Mouse (Mus musculus) kidney, embryonic 16.5 days (tissue): ENCODE measurements around the gene Icam2. TPM values are rescaled to one million over a fixed set of nuclear protein-coding genes. Genes with fewer than 3 reads are reported as not detected.

Source experiments
- ATAC-seq: fragments of 200-750 bp; cut with Nextera tagmentation; 2 replicates; pipeline ENCODE4 v1.8.0; 2017; ENCODE audit warnings: moderate TSS enrichment; ENCODE audit not compliant: low FRiP score, low TSS enrichment
- H3K27ac ChIP-seq: fragments of 300-500 bp; sonication (generic); 2 replicates; pipeline ENCODE4 v1.5.1; 2014; ENCODE audit warnings: low read length
- H3K27me3 ChIP-seq: fragments of 300-500 bp; sonication (generic); 2 replicates; pipeline ENCODE4 v1.6.1; 2014; ENCODE audit warnings: low read length, control low read depth, mixed read lengths; ENCODE audit not compliant: insufficient read depth
- H3K36me3 ChIP-seq: fragments of 300-500 bp; sonication (generic); 2 replicates; pipeline ENCODE4 v1.6.1; 2014; ENCODE audit warnings: low read length, control low read depth, mixed read lengths; ENCODE audit not compliant: insufficient read depth
- H3K4me1 ChIP-seq: fragments of 300-500 bp; sonication (generic); 2 replicates; pipeline ENCODE4 v1.6.1; 2014; ENCODE audit warnings: low read length, control low read depth, mixed read lengths; ENCODE audit not compliant: insufficient read depth
- H3K4me2 ChIP-seq: fragments of 300-500 bp; sonication (generic); replicated peaks from 2 replicates; pipeline ENCODE4 v1.6.1; 2014; ENCODE audit warnings: low read depth, low read length
- H3K4me3 ChIP-seq: fragments of 300-500 bp; sonication (generic); 2 replicates; pipeline ENCODE4 v1.5.1; 2014; ENCODE audit warnings: mild to moderate bottlenecking, low read length
- H3K9ac ChIP-seq: fragments of 300-500 bp; sonication (generic); replicated peaks from 2 replicates; pipeline ENCODE4 v1.6.1; 2014; ENCODE audit warnings: low read length
- H3K9me3 ChIP-seq: fragments of 300-500 bp; sonication (generic); 2 replicates; pipeline ENCODE4 v1.6.1; 2016; ENCODE audit warnings: low read length, control low read depth
- WGBS: fragments of 180-500 bp; shearing (Covaris S2); extraction: QIAGEN DNeasy Blood & Tissue Kit; methylation state at CpG from one replicate; pipeline ENCODE4 v1.1.7; 2014; 5-methylcytosine and 5-hydroxymethylcytosine counted together
- polyA plus RNA-seq: library from polyadenylated mRNA; unstranded; fragments of >200 nt; fragmentation: Nextera tagmentation; extraction: Ambion mirVana; gene quantifications from 2 replicates; pipeline ENCODE4 v1.2.1, GENCODE M21; 2015

Icam2 gene
- polyA plus RNA-seq, 1 experiment from 2014 or later = 95.9 TPM

- no peaks in the 10 kb centered on the region for H3K36me3 ChIP-seq
- WGBS = 45% methylated on average over 4 of the region's 4 CpGs
- H3K9me3 ChIP-seq = no peaks in the 10 kb centered on the region
- no peak for ATAC-seq
- peaks cover 26% of the 10 kb centered on the region for H3K4me1 ChIP-seq
- H3K4me2 ChIP-seq = no peak overlapping the region
- no peak overlapping the region for H3K4me3 ChIP-seq
- no peaks in the 10 kb centered on the region for H3K27me3 ChIP-seq
- H3K27ac ChIP-seq = no peak overlapping the region
- no peak overlapping the region for H3K9ac ChIP-seq
These were observed 5.4 kb upstream of the Icam2 start for GRCm38 (mm10) chr11:106393331-106393616.

- ATAC-seq = no peak
- H3K9me3 ChIP-seq = no peaks in the 10 kb centered on the region
- H3K9ac ChIP-seq = no peak overlapping the region
- no peak overlapping the region for H3K4me2 ChIP-seq
- peaks cover 26% of the 10 kb centered on the region for H3K4me1 ChIP-seq
- H3K4me3 ChIP-seq = no peak overlapping the region
- WGBS = 60% methylated on average over 7 of the region's 7 CpGs
- H3K36me3 ChIP-seq = no peaks in the 10 kb centered on the region
- H3K27ac ChIP-seq = no peak overlapping the region
- H3K27me3 ChIP-seq = no peaks in the 10 kb centered on the region
These were observed 4.9 kb upstream of the Icam2 start for GRCm38 (mm10) chr11:106392597-106393330.

DNA sequence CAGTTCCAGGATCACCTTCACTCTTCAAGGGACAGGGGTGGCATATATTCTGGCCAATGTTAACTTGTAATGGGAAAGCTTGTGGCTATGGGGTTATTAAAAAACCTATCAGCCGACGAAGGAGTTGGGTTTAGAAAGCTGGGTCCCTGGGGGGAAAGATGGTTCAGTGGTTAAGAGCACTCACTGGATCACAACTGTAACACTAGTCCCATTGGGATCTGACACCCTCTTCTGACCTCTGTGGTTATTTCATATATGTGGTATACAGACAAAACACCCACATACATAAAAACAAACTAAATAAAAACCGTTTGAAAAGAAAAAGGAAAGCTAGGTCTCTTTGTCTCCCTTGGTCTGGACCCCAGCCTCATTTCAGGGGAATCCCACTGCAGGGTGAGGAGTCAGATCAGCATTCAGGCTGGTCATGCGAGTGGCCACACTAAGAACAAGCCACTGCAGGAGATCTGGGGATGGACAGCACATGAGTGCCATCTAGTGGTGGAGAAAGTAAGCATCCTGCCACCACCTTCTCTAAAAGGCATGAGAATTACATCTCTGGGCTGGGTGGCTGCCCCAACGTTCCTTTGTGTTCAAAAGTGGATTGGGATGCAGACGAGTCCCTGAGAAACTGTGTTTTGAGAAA lies 3.8 kb upstream of the Icam2 start:
- whole genome bisulfite sequencing = 27% methylated on average over 6 of the region's 6 CpGs
- Histone ChIP-seq H3K27ac (no peak overlapping the region), H3K4me1 (peaks cover 26% of the 10 kb centered on the region), H3K36me3 (no peaks in the 10 kb centered on the region), H3K27me3 (no peaks in the 10 kb centered on the region), H3K4me2 (no peak overlapping the region), H3K4me3 (no peak overlapping the region), H3K9me3 (no peaks in the 10 kb centered on the region), H3K9ac (no peak overlapping the region)
- ATAC-seq = peak; percentile 78

GRCm38 (mm10) chr11:106390757-106391156 lies 2.9 kb upstream of the Icam2 start:
- Histone ChIP-seq H3K4me3 (no peak overlapping the region), H3K4me2 (no peak overlapping the region), H3K27me3 (no peaks in the 10 kb centered on the region), H3K36me3 (no peaks in the 10 kb centered on the region), H3K27ac (no peak overlapping the region; the same call in 1 of the 2 replicates), H3K9me3 (no peaks in the 10 kb centered on the region), H3K4me1 (peaks cover 26% of the 10 kb centered on the region), H3K9ac (no peak overlapping the region)
- WGBS = 36% methylated on average over 3 of the region's 3 CpGs
- ATAC-seq = no peak

DNA sequence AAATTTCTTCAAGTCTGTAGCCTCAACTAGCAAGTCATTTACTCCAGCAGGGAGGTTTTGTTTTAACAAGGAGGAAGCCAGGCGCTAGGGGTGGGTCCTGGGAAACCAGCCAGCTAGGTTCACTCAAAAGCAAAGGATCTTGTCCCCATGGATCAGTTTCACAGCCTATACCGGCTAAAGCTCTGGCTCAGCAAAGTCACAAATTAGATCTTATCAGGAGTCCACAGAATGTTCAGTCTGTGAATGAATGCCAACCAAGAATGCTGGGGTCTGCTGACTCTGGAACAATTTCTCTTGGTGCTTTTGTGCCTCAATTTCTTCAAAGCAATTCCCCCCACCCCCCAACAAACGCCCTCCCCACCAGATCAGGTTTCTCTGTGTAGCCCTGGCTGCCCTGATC lies 1.7 kb upstream of the Icam2 start:
- peak overlapping the region; percentile 65 for H3K27ac ChIP-seq
- ATAC-seq = 0 out of 2 replicates have a peak, but pooled peaks have one; percentile 32
- WGBS = 5% methylated on average over 3 of the region's 3 CpGs

GRCm38 (mm10) chr11:106387020-106387419 lies 855 bp downstream of the Icam2 start:
- H3K4me3 ChIP-seq = no peak overlapping the region
- ATAC-seq = no peak
- no peak overlapping the region for H3K9ac ChIP-seq
- H3K9me3 ChIP-seq = no peaks in the 10 kb centered on the region
- peak overlapping the region; percentile 57; the same call in 1 of the 2 replicates for H3K27ac ChIP-seq
- H3K4me2 ChIP-seq = no peak overlapping the region
- 65% methylated on average over 6 of the region's 6 CpGs for WGBS
- H3K27me3 ChIP-seq = no peaks in the 10 kb centered on the region
- peaks cover 26% of the 10 kb centered on the region for H3K4me1 ChIP-seq
- H3K36me3 ChIP-seq = no peaks in the 10 kb centered on the region

More for the DNA sequence above, 1.7 kb upstream of the Icam2 start:
- H3K36me3 ChIP-seq = no peaks in the 10 kb centered on the region
- no peaks in the 10 kb centered on the region for H3K27me3 ChIP-seq
- H3K4me3 ChIP-seq = no peak overlapping the region
- H3K4me2 ChIP-seq = no peak overlapping the region
- 0 out of 2 replicates have a peak overlapping the region, but pooled peaks have one; percentile 12 for H3K9ac ChIP-seq
- H3K4me1 ChIP-seq = peaks cover 26% of the 10 kb centered on the region
- H3K9me3 ChIP-seq = no peaks in the 10 kb centered on the region

DNA sequence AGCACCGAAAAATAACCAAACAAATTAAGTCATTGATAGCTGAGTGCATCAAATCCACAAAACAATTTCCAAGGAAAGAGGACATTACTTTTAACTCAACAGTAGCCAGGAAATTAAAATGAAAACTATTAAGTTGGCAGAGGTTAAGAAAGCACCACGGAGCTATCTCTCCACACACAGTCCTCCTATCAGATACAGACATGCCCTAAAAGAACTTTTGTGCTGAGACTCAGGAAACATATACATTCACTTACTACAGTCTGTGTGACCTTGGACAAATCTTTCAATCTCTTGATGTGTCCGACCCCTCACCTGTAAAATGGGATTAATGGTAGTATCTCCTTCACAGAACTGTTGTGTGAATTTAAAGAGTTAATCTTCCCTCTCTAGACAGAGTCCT lies 1.5 kb downstream of the Icam2 start:
- Histone ChIP-seq H3K9me3 (no peaks in the 10 kb centered on the region), H3K4me2 (no peak overlapping the region), H3K27ac (no peak overlapping the region), H3K27me3 (no peaks in the 10 kb centered on the region), H3K36me3 (no peaks in the 10 kb centered on the region), H3K9ac (no peak overlapping the region), H3K4me1 (peaks cover 23% of the 10 kb centered on the region), H3K4me3 (no peak overlapping the region)
- no peak for ATAC-seq
- WGBS = 87% methylated on average over 3 of the region's 3 CpGs

DNA sequence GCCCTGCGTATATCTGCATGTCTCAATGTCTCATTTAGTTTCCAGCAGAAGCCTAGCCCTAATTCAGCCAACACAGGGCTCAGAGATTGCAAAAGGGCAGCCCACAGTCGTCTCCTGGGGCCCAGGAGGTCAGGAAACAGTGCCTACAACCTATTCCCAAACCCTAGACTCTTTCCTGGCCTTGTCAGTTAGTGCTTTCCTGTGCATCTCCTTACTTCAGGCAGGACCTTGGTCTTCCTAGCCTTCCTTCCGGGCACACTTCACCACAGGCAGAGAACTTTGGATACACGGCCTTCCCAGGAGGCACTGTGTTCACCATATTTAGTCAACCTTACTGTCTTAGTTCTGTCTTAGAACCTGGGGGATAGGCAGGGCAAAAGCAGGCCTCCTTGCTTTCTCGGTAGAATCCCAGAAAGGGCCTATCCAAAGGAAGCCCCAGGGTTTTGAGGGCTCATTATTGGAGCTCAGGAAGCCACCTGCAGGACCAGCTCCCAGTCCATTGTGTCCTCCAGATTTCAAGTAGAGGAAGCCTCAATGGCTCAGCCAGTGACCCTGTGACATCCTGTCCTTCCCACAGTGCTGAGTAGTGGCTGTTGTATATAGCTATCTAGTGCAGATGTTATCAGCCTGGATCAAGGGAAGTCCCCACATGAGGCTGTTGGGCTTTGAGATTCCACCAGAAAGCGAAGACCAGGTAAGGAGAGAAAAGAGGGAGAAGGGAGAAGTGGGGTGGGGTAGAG lies 4.7 kb downstream of the Icam2 start:
- Histone ChIP-seq H3K9ac (no peak overlapping the region), H3K36me3 (no peaks in the 10 kb centered on the region), H3K27me3 (no peaks in the 10 kb centered on the region), H3K4me1 (no peaks in the 10 kb centered on the region), H3K9me3 (no peaks in the 10 kb centered on the region), H3K4me3 (no peak overlapping the region), H3K27ac (peak overlapping the region; percentile 84), H3K4me2 (no peak overlapping the region)
- 68% methylated on average over 6 of the region's 6 CpGs for WGBS
- ATAC-seq = 0 out of 2 replicates have a peak, but pooled peaks have one; percentile 33

GRCm38 (mm10) chr11:106382424-106382823 lies 5.5 kb downstream of the Icam2 start:
- peak overlapping the region; percentile 28 for H3K4me3 ChIP-seq
- peak overlapping the region; percentile 84 for H3K27ac ChIP-seq
- no peaks in the 10 kb centered on the region for H3K27me3 ChIP-seq
- H3K9me3 ChIP-seq = no peaks in the 10 kb centered on the region
- H3K9ac ChIP-seq = peak overlapping the region; percentile 50
- ATAC-seq = peak; percentile 71; the same call in 1 of the 2 replicates
- H3K4me1 ChIP-seq = no peaks in the 10 kb centered on the region
- H3K36me3 ChIP-seq = no peaks in the 10 kb centered on the region
- WGBS = 64% methylated on average over 5 of the region's 5 CpGs
- H3K4me2 ChIP-seq = no peak overlapping the region
